Mouse (Mus musculus) adrenal gland, adult 2 months (tissue): ENCODE measurements at regions not wholly inside any gene's neighbourhood (a gene's known extent, or its start where the extent isn't known, plus 50 kb on each side); places are given as distances from the start of the nearest gene placed in this dataset.

Experiments used
- DNase-seq: peaks from one replicate; pipeline ENCODE4 v3.0.0; 2021

GRCm38 (mm10) chr1:89207306-89207705 is 137.1 kb downstream of the Sh3bp4 start:
- DNase-seq = no peak

- DNase-seq = no peak
Observed at GRCm38 (mm10) chr1:89211116-89211515, 140.9 kb downstream of the Sh3bp4 start.

- DNase-seq = peak; percentile 61
Observed at GRCm38 (mm10) chr1:89228426-89228825, 158.2 kb downstream of the Sh3bp4 start.

GRCm38 (mm10) chr1:89231756-89232155 is 161.5 kb downstream of the Sh3bp4 start:
- DNase-seq = no peak

GRCm38 (mm10) chr1:89232391-89232790 is 162.2 kb downstream of the Sh3bp4 start:
- no peak for DNase-seq

GRCm38 (mm10) chr1:89234895-89235294 is 164.7 kb downstream of the Sh3bp4 start:
- DNase-seq = peak; percentile 10

- DNase-seq = peak; percentile 62
Observed at GRCm38 (mm10) chr1:89235296-89235695, 165.1 kb downstream of the Sh3bp4 start.

- no peak for DNase-seq
Observed at GRCm38 (mm10) chr1:89237696-89238095, 167.5 kb downstream of the Sh3bp4 start.

GRCm38 (mm10) chr1:89244598-89244997 is 174.4 kb downstream of the Sh3bp4 start:
- DNase-seq = no peak

- peak; percentile 17 for DNase-seq
Observed at GRCm38 (mm10) chr1:89245202-89246003, 175.2 kb downstream of the Sh3bp4 start.

GRCm38 (mm10) chr1:89251753-89252152 is 181.5 kb downstream of the Sh3bp4 start:
- no peak for DNase-seq

GRCm38 (mm10) chr1:89252528-89252927 is 182.3 kb downstream of the Sh3bp4 start:
- DNase-seq = no peak

- no peak for DNase-seq
Observed at GRCm38 (mm10) chr1:89257945-89258344, 187.7 kb downstream of the Sh3bp4 start.

GRCm38 (mm10) chr1:89265771-89266170 is 188.8 kb upstream of the Agap1 start:
- DNase-seq = peak; percentile 56

- DNase-seq = peak; percentile 44
Observed at GRCm38 (mm10) chr1:89268806-89269205, 185.8 kb upstream of the Agap1 start.

GRCm38 (mm10) chr1:89271743-89272142 is 182.9 kb upstream of the Agap1 start:
- peak; percentile 35 for DNase-seq

- DNase-seq = no peak
Observed at GRCm38 (mm10) chr1:89273021-89273420, 181.6 kb upstream of the Agap1 start.

- DNase-seq = no peak
Observed at GRCm38 (mm10) chr1:89273786-89274362, 180.7 kb upstream of the Agap1 start.

- DNase-seq = no peak
Observed at GRCm38 (mm10) chr1:89279382-89279781, 175.2 kb upstream of the Agap1 start.

GRCm38 (mm10) chr1:89281107-89281655 is 173.4 kb upstream of the Agap1 start:
- DNase-seq = no peak

GRCm38 (mm10) chr1:89285041-89285440 is 169.6 kb upstream of the Agap1 start:
- DNase-seq = no peak

GRCm38 (mm10) chr1:89287136-89287795 is 167.3 kb upstream of the Agap1 start:
- DNase-seq = no peak

GRCm38 (mm10) chr1:89288001-89288400 is 166.6 kb upstream of the Agap1 start:
- no peak for DNase-seq
